Comparison of ENCODE assay signal across 15 mouse cellular contexts in the genomic region with DNA sequence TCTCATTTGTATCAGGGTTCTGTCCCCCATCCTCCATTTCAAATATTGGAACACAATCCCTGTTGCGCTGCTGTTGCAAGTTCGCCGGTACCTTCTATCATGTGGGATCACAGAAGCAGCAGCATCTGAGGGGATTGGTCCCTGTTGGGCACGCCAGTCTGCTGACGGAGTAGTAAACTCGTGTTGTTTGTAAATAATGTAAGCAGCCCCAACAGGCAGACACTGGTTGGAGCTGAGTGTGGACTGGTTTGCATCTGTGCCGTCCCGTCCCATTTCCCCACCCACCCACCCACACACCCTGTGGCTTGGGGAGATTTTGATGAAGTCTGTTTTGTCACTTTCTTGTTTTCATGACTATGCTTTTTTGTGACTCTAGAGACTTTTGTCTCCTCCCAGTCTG.
"Had no signal": no experiment of that assay in that cellular context is flagged by ENCODE, and none has a peak within 500 bp of the region (broad histone marks: within the 10 kb centered on the region; RNA-seq: fewer than 3 reads in every experiment).

No protein-coding gene starts in this region.

- H3K27ac ChIP-seq: limb, embryonic 12.5 days; lung, embryonic 15.5 days; midbrain, embryonic 10.5 days; midbrain, embryonic 15.5 days; neural tube, embryonic 12.5 days; stomach, embryonic 15.5 days had no signal

- ATAC-seq: intestine, embryonic 16.5 days; midbrain, embryonic 15.5 days had no signal

- H3K36me3 ChIP-seq: limb, embryonic 12.5 days; lung, embryonic 15.5 days; midbrain, embryonic 15.5 days; neural tube, embryonic 12.5 days; stomach, embryonic 15.5 days had no signal

- H3K9ac ChIP-seq: limb, embryonic 12.5 days; lung, embryonic 15.5 days; midbrain, embryonic 15.5 days; neural tube, embryonic 12.5 days; stomach, embryonic 15.5 days had no signal

- H3K4me2 ChIP-seq: limb, embryonic 12.5 days; lung, embryonic 15.5 days; midbrain, embryonic 15.5 days; neural tube, embryonic 12.5 days; stomach, embryonic 15.5 days had no signal

- H3K4me3 ChIP-seq: limb, embryonic 12.5 days; lung, embryonic 15.5 days; midbrain, embryonic 10.5 days; midbrain, embryonic 15.5 days; neural tube, embryonic 12.5 days; stomach, embryonic 15.5 days had no signal

- H3K27me3 ChIP-seq: limb, embryonic 12.5 days; lung, embryonic 15.5 days; midbrain, embryonic 15.5 days; neural tube, embryonic 12.5 days; stomach, embryonic 15.5 days had no signal

- H3K9me3 ChIP-seq: lung, embryonic 15.5 days; midbrain, embryonic 10.5 days; midbrain, embryonic 15.5 days; neural tube, embryonic 12.5 days; stomach, embryonic 15.5 days had no signal

- DNase-seq: kidney, adult 8-10 months; kidney, postnatal 25 days; layer of hippocampus, adult 9-11 months; layer of hippocampus, postnatal 36 days; lung, postnatal 14 days; retina, postnatal 1 day; right cerebral cortex, postnatal 14 days; thymus, postnatal 36 days had no signal
